Mouse (Mus musculus) kidney, postnatal 4 days (tissue): ENCODE data around the gene Cbs.

Source experiments
- DNase-seq, 2 experiments: peaks; one replicate each; pipeline ENCODE4 v3.0.0; 2021; ENCODE audit warnings: mixed read lengths in 2 of 2

Gene Cbs

GRCm38 (mm10) chr17:31636942-31637811, at the start of gene Cbs:
Gene Cbs (minus strand): TSS chr17:31637238.
- peak; percentile 84 to 91 for DNase-seq

- DNase-seq, result peak; percentile 62 to 76
Observed at GRCm38 (mm10) chr17:31686225-31686564, 49.2 kb upstream of the Cbs start.

- DNase-seq, result peak; percentile 88 to 92
Observed at GRCm38 (mm10) chr17:31685514-31686224, 48.6 kb upstream of the Cbs start.

- no peak for DNase-seq
Observed at GRCm38 (mm10) chr17:31680450-31680849, 43.4 kb upstream of the Cbs start.

- DNase-seq, result no peak
Observed at GRCm38 (mm10) chr17:31677507-31677906, 40.5 kb upstream of the Cbs start, which contains the start of gene Cryaa. Gene Cryaa (plus strand): TSS chr17:31677807.

- no peak for DNase-seq
Observed at GRCm38 (mm10) chr17:31674426-31674825, 37.4 kb upstream of the Cbs start.

DNA sequence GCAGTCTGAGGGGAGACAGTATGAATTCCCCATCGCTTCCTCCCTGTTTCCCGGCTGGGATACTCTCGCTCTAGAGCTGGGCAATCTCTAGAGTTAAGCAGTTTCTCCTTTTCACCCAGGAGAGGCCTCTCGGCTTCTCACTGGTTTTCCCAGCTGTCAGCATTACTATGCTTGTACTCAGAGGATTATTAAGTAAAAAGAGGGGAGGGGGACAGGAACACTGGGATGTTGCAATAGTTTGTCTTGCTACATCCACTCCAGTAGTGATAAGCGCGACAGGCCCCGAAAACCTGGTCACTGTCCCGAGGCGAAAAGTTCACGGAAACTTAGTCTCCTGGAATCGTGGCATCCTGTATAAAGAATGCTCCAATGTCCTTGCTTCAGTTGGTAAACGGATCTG, 35.2 kb upstream of the Cbs start:
- no peak for DNase-seq

DNA sequence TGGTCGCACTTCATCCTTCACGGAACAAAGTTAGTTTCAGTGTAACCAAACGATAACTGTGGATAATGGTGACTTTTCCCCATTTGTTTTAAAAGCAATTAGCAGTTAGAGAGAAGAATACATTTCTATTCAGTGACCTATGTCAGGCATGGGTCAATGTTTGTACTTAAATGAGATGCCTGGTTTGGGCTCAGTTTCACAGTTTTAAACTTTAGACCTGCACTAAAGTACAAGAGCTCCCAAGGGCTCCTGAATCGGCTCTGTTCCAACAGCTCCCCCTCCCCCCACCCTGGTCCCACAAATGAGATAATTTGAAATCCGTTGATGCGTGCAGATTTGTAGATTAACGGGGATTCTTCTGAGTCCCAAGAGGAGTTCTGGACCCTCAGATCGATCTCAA, 34.7 kb upstream of the Cbs start:
- no peak for DNase-seq

GRCm38 (mm10) chr17:31670163-31670562, 33.1 kb upstream of the Cbs start:
- DNase-seq, result no peak

GRCm38 (mm10) chr17:31668306-31668705, 31.3 kb upstream of the Cbs start:
- no peak for DNase-seq

DNA sequence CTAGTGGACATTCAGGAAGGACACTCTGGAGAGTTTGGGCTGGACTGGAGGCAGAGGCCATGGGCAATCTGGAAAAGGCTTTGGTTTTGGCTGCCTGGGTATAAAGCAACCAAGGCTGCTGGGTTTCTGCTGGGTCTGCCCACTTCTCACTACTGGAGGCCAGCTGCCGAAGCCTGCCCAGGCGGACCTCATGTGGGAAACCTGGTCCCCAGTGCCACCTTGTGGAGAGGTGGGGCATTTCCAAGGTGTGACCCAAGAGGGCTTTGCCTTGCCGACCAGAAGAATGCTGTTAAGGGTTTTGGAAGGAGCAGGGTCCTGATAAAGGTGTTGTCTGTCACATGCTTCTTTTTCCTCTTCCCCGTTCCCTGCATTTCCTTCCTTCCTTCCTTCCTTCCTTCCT, 27.7 kb upstream of the Cbs start:
- peak; percentile 91 to 93 for DNase-seq

GRCm38 (mm10) chr17:31662855-31663254, 25.8 kb upstream of the Cbs start:
- DNase-seq, result peak in 1 of 2 experiments; percentile 29

GRCm38 (mm10) chr17:31660661-31661250, 23.7 kb upstream of the Cbs start:
- peak; percentile 26 to 30 for DNase-seq

DNA sequence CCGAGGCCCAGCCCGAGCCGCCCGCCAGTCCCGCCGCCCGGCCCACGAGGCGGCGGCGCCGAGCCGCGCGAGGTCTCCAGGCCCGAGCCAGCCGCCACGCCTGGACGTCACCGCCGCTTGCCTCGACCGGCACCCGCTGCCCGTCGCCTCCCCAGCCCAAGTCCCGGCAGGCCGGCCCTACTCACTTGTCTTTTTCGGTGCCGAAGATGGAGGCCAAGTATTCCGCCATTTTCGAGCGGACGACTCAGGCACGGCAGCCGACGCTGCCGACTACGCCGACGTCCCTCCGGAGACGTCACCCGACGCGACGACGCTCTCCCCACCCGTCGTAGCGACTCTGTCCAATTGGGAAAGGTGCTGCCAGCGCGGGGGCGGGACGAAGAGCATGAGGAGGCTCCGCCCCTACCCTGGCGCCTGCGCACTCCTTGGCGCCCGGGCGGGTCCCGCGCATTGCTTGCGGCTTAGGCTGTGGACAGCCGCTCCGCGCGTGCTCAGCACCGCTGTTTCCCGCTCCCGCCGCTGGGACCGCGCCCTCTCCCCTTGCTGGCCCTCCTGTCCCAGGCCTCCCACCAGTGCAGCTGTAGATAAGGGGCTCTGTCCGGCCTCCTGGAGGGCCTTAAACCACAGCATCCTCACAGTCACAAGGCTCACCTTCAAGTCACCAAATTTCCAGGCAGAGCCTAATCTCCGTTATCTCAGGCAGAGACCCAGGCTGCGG, 21.6 kb upstream of the Cbs start, which contains the start of gene U2af1:
TSS of gene U2af1 (minus strand) at position 425 of the 718 bp plus-strand sequence.
- DNase-seq, result peak; percentile 98 to 99

- no peak for DNase-seq
Observed at GRCm38 (mm10) chr17:31658136-31658467, 21.1 kb upstream of the Cbs start.

DNA sequence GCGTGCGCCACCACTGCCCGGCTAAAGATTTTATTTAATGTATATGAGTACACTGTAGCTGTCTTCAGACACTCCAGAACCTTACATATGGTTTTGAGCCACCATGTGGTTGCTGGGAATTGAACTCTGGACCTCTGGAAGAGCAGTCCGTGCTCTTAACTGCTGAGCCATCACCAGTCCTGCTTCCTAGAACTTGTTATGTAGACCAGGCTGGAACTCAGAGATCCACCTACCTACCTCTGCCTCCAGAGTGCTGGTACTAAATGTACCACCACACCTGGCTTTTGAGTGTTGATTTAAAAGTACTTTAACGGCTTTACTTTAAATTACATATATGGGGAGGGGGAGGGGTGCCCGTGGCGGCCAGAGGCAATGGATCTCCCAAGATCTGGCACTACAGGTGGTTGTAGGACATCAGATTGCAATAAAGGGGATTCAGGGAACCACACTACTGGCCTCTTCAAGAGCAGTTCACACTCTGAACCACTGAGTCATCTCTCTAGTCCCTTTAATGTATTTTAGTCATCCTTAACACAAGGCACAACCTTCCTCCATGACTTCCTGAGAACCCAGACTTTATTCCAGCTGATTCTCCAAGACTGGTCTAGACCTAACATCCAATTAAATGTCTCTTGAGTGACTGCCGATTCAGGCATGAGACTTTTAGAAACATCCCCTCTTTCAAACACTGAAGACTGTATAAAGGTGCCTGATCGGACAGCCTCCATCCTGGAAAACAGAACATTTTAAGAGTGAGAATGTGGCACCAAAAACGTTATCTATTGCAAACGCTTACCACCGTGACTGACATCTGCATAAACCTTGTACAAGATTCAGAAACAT, 20.3 kb upstream of the Cbs start:
- no peak for DNase-seq

GRCm38 (mm10) chr17:31656682-31657081, 19.6 kb upstream of the Cbs start:
- no peak for DNase-seq

- DNase-seq, result peak in 1 of 2 experiments; percentile 43
Observed at GRCm38 (mm10) chr17:31655366-31655765, 18.3 kb upstream of the Cbs start.

DNA sequence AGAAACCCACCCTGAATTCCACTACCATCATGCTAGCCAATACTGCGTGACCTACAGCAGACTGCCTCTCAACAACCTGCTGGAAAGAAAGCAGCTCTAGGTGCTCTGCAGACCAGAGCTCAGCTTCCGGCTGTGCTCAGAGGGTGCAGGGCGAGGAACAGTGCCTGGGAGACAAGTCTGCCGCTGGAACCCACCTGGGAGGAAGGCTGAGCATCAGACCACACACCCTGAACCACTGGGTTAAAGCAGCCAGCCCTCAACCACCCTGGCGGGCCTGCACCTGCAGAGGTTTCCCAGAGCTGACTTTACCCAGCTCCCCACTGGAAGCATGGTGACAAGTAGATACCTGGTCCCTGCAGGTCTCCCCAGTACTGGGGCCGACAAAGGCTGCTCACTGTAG, 16.2 kb upstream of the Cbs start:
- no peak for DNase-seq

- DNase-seq, result no peak
Observed at GRCm38 (mm10) chr17:31652152-31652551, 15.1 kb upstream of the Cbs start.

- DNase-seq, result no peak
Observed at GRCm38 (mm10) chr17:31646199-31647002, 9.4 kb upstream of the Cbs start.
